Mouse (Mus musculus) retina, postnatal 7 days (tissue): ENCODE measurements around the gene Pnrc1.

ENCODE experiments used
- DNase-seq: peaks from one replicate; pipeline ENCODE4 v3.0.0-alpha.2; 2012; ENCODE audit warnings: low read depth, low spot score

Gene Pnrc1

DNA sequence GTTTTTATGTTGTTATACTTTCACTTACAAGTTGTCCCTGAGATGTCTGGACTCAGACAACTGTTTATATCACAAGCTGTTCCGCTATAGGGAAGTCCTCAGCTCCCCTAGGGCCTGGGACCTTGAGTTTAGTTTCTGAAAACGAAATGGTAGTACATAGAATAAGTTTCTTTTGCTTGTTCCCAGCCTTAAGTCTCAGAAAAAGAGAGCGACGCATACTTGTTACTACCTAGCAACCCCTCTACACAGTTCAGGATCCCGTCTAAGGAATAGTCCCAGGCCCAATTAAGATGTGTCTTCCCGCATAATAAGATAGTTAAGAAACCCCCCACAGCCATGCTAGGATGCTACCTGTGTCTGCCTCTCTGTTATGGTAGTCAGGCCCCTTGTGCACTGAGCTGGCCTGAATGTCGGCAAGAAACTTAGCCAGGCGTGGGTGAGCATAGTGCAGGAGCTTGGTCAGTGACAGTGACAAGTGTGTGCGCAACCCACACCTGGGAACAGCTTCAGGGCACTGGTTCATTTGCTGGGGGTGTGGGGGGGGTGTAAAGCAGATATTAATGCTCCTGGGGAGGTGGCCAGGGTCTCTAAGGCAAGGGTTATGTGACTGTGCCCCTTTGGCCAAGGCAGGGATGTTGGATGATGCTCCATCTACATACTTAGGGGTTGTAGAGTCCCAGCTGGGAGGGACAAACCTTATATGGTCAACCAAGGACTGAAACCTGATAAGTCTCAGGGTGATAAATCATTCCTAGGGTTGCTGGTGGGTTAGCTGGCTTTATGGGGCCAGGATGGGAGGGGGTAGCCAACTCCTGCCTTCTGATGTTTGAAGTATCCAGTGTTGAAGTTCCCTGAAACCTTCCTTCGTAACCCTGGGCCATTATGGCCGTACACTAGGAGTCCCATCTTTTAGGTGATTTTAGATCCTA lies 19.3 kb downstream of the Pnrc1 start:
- no peak for DNase-seq

GRCm38 (mm10) chr4:33264979-33265726 lies 24.8 kb downstream of the Pnrc1 start:
- no peak for DNase-seq

- no peak for DNase-seq
Measured at GRCm38 (mm10) chr4:33262897-33263296, 27.1 kb downstream of the Pnrc1 start.

- no peak for DNase-seq
Measured at GRCm38 (mm10) chr4:33261311-33261753, 28.6 kb downstream of the Pnrc1 start.

DNA sequence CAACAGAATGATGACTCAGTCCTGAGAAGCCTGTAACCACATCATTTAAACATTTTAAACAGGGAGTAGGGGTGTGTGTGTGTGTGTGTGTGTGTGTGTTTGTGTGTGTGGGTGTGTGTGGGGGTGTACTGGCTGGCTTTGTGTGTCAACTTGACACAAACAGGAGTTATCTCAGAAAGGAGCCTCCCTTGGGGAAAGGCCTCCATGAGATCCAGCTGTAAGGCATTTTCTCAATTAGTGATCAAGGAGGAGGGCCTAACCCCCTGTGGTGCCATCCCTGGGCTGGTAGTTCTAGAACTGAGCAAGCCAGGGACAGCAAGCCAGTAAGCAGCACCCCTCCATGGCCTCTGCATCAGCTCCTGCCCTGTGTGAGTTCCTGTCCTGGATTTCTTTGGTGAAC lies 29.7 kb downstream of the Pnrc1 start:
- DNase-seq, result no peak

GRCm38 (mm10) chr4:33257263-33257964 lies 32.5 kb downstream of the Pnrc1 start:
- no peak for DNase-seq

- no peak for DNase-seq
Measured at GRCm38 (mm10) chr4:33254706-33255105, 35.3 kb downstream of the Pnrc1 start.

GRCm38 (mm10) chr4:33250867-33251266 lies 39.1 kb downstream of the Pnrc1 start:
- no peak for DNase-seq

- DNase-seq, result no peak
Measured at GRCm38 (mm10) chr4:33249716-33250230, 40.2 kb downstream of the Pnrc1 start.

- no peak for DNase-seq
Measured at GRCm38 (mm10) chr4:33248915-33249314, 41.0 kb downstream of the Pnrc1 start.

DNA sequence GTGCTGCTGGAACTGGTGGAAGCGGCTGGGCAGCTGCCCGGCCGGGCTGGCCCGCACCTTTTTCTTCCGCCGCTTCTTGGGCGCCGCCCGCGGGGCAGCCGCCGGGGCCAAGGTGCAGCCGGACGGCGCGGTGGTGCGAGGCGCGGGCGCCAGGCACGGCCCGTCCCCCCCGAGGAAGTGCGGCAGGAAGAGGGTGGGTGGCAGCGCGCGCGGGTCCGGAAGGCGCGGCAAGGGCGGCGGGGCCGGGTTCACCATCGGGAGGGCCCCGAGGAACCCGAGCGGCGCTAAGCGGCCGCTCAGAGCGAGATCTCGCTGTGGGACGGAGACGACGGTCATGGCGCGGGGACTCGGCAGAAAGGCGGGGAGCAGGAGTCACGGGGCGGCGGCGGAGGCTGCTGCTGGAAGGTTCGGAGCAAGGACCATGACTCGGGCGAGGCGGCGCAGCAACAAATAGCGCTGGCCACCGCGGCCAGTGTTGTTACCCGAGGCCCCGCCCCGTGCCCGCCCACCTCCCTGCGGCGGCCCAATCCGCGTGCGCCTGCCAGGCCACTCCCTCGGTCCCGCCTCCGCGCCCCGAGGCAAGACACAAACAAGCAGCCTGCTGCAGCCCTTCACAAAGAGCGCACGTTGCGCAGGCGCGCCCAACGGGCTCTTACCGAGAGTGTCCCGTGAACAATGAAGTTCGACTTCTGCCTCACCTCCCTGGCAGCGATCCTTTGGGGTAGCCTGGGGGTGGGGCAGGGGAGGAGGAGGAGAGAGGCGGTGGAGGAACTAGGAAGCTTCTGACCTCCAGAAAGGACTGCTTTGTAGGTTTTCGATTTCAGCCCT lies 41.7 kb downstream of the Pnrc1 start:
- DNase-seq, result peak; percentile 95

GRCm38 (mm10) chr4:33247479-33248053 lies 42.4 kb downstream of the Pnrc1 start:
- DNase-seq, result peak; percentile 100

DNA sequence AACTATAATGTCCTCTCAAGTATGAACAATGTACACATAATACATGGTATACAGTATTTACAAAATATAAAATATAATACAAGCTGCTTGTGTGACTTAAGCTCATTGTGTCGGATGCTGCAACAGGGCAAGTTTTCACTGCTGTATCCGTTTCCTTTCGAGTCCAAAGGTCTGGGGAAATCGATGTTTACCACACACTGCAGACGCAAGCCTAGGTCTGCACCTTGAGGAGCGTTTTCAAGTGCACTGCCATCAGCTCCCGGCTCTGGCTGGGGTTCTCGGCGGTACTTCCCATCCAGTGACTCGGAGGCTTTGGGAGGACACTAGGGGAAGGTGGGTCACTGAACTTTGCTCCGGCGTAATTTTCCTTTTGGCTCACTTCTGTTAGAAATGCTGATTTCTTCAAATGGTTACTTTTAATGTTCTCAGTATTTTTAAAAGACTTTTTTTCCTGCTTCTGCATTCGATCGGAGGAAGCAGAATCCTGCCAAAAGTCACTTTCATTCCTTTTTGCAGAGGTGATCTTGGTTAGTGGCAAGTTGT lies 44.0 kb downstream of the Pnrc1 start:
- DNase-seq, result no peak

- no peak for DNase-seq
Measured at GRCm38 (mm10) chr4:33243921-33244320, 46.0 kb downstream of the Pnrc1 start.

DNA sequence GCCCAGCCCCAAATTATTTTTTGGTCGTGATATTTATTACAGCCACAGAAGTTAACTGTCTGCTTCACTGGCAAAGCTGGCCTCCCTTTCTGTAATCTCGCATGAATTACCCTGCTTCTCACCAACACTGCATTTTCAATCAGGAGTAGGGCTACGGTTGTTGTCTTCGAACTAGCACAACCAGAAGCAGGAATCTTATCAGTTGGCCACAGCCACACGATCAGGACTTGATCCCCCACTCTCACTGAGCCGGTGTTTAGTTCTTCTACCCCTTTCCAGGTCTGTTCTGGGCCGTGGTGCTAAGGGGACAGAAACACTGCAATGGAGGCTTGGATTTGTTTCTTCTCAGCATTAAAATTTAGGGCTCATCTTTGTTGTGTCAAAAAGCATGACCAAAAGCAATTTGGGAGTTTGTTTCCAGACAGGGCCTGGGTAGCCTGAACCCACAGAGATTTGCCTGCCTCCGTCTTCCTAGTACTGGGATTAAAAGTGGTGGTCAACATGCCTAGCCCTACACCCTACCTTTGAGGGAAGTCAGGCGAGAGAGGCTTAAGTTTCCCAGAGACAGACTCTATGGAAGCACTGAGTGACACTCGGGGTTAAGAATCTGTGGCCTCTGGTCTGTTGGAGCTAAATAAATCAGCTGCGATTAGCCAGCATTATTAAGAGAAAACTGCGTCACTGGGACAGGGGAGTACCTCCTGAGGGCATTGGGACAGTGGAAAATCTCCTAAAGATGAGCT lies 46.8 kb downstream of the Pnrc1 start:
- no peak for DNase-seq

DNA sequence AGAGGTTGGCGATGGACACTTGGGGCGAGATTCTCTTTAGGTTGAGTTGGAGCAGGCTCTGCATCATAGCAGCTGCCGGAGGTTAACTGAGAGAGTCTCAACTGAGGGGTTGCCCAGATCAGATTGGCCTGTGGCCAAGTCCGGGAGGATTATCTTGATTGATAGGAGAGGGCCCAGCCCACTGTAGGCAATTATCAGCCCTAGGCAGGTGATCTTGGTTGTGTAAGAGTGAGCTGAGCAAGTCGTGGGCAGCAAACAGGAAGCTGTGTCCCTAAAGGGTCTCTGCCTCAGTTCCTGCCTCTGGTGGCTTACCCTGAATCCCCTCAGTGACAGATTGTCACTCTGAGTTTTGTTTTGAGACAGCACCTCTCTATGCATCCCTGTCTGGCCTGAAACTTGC lies 47.4 kb downstream of the Pnrc1 start:
- peak; percentile 81 for DNase-seq

- DNase-seq, result no peak
Measured at GRCm38 (mm10) chr4:33230881-33231280, 59.1 kb downstream of the Pnrc1 start.

DNA sequence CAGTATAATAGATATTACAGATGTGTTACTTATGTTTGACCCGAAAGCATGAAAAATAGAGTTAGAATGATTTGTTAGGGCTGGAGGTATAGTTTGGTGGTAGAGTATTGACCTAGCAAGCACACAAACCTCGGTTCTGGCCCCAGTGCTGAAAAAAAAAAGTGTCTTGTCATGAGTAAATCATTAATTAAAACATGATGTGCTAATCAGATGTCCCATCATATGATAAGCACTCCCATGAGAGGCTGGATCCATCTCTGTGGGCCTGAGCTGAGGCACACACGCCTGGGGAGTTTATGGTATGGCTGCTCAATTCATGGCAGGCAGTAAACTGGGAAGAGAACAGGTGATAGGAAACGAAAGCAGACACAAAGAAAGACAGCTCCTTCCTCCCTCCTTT lies 60.3 kb downstream of the Pnrc1 start:
- DNase-seq, result no peak

DNA sequence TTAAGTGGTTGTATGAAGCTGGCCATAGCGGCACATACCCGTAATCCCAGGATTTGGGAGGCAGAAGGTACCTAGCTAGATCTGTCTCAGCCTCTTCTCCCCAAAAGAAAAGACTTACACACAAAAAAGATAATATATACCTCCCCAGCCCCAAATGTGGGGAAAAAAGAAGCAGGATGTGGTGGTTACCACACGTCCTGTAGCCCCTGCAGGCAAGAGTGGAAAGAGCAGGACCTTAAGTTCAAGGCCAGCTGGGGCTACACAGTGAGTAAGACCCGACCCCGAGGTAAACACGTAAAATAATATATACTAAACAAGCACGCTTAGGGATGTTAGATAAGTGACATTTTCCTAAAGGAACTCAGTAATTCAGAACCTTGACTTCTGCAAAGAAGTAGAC lies 62.8 kb downstream of the Pnrc1 start:
- DNase-seq, result no peak
